Mouse (Mus musculus) frontal cortex, postnatal 10 days (tissue): ENCODE results near the gene Xpo6.

Source experiments
- DNase-seq, 2 experiments: peaks; one replicate each; pipeline ENCODE4 v3.0.0; 2022; ENCODE audit warnings: low spot score in 2 of 2, mixed read lengths in 1 of 2

Gene Xpo6

DNA sequence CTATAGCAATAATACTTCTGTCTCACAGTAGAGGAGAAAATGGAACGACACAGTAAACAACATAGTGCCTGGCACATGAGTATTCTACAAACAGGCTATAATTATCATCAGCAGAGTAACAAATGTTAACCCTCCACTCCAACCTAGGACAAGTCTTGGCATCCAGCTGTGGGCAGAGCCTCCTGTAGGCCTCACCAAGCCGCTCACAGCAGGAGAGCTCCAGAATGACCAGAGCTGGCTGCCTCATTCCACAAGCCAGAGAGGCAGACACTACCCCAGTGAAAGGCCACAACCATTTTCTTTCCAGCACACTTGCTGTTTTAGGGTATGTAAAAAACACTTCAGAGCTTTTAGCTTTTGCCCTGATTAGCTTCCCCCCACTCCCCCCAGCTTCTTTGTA is 72.6 kb downstream of the Xpo6 start:
- DNase-seq, result no peak

DNA sequence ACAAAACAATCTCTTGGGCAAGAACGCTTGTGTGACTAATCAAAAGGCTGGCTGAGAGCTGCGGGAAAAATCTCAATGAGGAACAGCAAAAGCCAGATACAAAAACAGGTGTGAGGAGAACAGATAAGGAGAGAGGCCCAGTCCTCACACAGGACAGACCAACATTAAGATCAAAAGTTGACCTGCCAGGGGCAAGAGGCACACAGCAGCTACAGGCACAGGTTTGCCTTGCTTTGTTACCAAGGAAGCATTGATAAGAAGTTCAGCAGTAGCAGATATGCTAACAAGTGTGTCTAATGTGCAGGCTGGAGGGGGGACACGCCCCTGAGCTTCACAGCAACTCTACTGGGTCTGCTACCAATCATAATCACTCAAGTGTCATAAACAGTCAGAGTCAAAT is 73.8 kb downstream of the Xpo6 start:
- no peak for DNase-seq

- no peak for DNase-seq
These were observed 78.8 kb downstream of the Xpo6 start for GRCm38 (mm10) chr7:126121533-126121932.

GRCm38 (mm10) chr7:126119819-126120218 is 80.5 kb downstream of the Xpo6 start:
- DNase-seq, result no peak

DNA sequence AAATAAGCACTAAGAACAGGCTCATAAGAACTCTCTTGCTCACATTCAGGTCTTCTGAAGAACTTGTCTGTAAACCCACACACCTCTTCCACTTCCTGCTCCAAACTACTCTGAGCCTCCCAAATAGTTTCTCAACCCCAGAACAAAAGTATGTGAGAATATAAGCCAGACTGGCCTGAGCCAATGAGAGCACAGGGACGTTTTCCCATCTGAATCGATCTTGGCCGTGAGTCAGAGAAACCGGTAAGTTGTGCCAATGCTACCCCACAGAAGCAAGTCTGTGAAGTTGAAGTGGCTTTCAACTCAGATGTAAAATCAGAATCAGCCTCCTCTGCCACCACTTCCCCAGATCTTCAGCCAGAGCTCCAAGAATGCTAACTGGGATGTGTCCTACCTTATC is 87.0 kb downstream of the Xpo6 start:
- no peak for DNase-seq

- DNase-seq, result no peak
These were observed 89.1 kb downstream of the Xpo6 start for GRCm38 (mm10) chr7:126111230-126111629.

DNA sequence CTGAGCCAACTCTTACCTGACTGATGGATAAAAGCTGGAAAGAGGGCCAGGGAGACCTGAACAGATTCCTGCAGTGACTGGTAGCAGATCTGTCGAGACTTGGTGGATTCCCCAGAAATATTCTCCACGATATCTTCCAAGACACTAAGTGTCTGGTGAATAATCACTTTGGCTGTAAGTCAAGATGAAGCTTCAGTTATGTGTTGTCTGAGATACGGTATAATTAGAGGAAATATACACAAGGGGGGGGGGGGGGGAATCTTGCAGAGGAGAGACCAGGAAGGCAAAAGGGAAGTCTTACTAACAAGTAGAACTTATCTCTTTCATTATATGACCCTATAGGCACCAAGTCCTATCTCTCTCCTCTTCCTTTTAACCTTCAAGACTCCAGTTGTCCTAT is 90.4 kb downstream of the Xpo6 start:
- no peak for DNase-seq

GRCm38 (mm10) chr7:126100440-126100839 is 99.9 kb downstream of the Xpo6 start:
- no peak for DNase-seq

- no peak for DNase-seq
These were observed 100.5 kb downstream of the Xpo6 start for GRCm38 (mm10) chr7:126099835-126100234.

DNA sequence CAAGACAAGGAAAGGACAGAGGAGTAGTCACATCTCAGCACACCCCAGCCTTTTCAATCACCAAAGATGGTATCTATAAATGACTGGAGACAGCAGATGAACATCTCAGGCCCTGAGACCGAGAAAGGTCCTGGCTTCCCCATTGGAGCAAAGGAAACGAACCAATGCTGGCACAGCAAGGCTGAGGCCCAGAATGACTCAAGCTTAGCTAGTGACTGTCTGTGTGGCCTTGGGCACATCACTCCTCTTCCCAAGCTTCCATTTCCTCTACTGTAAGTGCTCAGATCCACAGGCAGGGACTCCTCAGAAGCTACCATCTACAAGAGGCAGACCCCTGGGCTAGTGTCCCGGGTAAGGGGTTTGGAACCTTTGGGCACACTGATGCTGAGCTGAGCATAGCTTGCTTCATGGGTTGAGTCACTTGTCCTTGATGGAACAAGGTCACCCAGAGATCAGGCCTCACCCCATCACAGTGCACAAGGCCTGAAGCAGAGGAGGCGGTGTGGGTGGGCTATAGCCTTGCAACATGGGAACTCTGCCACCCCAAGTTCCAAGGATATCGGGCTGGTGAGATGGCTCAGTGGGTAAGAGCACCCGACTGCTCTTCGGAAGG is 101.0 kb downstream of the Xpo6 start:
- DNase-seq, result no peak

- DNase-seq, result no peak
These were observed 102.9 kb downstream of the Xpo6 start for GRCm38 (mm10) chr7:126097219-126097915.

- no peak for DNase-seq
These were observed 103.7 kb downstream of the Xpo6 start for GRCm38 (mm10) chr7:126096596-126096995.

GRCm38 (mm10) chr7:126094738-126095137 is 105.6 kb downstream of the Xpo6 start:
- DNase-seq, result no peak

DNA sequence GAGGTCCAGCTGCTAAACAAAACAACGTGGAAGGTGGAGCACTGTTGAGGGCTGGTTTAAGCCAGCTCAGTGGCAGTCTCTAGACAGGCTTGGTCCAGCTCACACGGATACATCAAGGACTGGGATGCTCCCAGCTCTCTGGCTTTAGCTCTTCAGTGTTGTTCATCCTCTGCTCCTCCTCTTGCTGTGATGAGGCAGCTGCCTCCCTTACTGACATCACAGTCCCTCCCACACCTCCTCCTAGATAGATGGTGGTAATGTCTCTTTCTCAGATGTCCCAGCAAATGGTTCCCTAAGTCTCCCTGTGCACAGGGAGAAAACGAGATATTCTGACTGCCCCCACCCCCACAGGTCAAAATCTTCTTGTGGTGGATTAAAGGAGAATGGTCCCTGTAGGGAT is 107.1 kb downstream of the Xpo6 start:
- no peak for DNase-seq

GRCm38 (mm10) chr7:126089782-126090181 is 110.5 kb downstream of the Xpo6 start:
- DNase-seq, result peak in 1 of 2 experiments; percentile 53

GRCm38 (mm10) chr7:126088155-126088554 is 112.1 kb downstream of the Xpo6 start:
- no peak for DNase-seq

DNA sequence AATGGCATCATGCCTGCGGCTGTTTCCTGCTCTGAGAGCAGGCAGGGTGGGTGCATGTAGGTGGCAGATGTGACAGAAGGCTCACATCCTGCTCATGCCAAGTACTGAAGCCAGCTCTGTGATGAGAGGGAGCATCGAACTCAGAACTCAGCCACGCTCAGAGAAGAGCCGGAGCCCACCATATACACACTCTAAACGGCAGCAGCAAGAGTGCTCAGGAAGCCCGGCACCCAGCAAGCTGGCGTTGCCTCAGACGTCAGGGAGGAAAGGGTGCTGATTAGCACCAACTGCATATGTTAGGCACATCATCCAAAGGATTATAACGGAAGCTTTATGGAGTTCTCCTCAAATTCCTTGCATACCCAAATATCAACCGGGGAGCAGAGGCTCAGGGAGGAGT is 112.7 kb downstream of the Xpo6 start:
- no peak for DNase-seq

GRCm38 (mm10) chr7:126086321-126086741 is 114.0 kb downstream of the Xpo6 start:
- no peak for DNase-seq

DNA sequence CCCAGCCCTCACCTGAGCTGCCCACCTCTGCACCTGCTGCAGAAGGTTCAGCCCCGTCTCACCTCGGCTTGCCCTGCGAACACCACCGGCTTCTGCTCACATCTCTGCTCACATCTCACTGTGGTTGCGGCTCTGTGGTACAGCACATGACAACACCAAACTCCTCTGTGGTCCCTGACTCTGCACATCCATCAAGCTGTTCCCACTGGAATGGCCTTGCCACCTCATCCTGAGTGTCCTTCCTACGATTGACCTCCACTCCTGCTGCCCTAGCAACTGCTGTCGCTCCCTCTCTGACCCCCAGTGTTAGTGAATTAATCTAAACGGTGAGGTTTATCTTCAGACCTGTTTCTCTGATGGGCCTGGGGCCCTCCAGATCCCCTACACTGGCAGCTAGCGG is 115.1 kb downstream of the Xpo6 start:
- no peak for DNase-seq

- no peak for DNase-seq
These were observed 116.3 kb downstream of the Xpo6 start for GRCm38 (mm10) chr7:126083980-126084348.

GRCm38 (mm10) chr7:126083341-126083979 is 116.8 kb downstream of the Xpo6 start:
- no peak for DNase-seq

DNA sequence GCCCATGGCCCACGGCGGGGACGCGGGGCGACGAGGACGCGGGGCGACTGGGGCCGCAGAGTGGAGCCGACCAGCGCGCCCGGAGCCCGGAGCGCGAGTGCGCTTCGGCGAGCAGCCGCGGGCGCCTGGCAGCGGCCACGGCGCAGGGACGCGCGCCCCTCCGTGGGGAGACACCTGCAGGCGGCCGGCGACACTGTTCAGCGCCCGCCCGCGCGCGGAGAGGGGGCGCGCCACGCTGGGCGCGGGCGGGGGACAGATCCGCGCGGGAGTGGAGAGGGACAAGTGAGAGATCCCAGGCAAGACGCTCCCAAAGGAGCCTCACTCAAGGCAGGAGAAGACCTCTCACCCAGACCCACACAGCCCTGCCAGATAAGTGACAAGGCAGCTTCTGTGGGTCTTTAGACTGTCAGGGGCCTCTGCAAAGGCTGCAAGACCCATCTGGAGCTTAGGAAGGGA is 118.0 kb downstream of the Xpo6 start, which contains the start of gene Gsg1l:
Gsg1l (minus strand) TSS at position 126 of the 456 bp plus-strand sequence.
- DNase-seq, result peak in 1 of 2 experiments; percentile 47

- peak in 1 of 2 experiments; percentile 29 for DNase-seq
These were observed 118.5 kb downstream of the Xpo6 start for GRCm38 (mm10) chr7:126081727-126082285.
